Mouse (Mus musculus): ENCODE measurements around the gene Fcnb.

The Fcnb gene

DNA sequence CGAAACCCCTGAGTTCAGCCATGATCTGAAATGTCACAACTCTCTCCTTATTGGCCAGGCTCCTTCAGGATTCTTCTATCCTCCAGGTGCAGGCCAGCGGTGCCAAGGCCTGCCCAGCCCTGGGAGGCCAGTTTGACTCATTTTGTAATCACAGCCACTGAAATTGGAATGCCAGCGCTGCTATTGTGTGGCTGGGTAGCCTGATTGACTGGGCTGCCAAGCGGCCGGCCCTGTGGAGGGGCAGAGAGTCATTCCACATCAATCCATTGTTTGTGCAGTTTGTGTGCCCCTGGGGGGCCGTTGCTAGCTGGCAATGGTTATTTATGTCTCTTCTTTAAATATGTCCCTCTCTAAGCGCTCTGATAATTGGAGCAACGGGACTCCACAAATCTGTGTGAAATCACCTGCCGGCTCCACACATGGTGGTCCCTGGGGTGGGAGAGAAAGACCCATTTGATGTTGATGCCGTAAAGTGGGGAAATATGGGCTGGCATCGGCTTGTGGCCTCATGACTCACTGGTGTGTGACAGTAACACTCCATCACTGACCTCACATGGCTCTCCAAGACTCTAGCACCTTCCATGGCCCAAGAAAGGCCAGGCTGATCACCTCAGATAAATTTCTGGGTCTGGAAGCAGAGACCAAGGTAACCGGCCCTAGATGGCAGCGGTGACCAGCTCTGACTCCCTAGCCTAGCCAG, 50.5 kb downstream of the Fcnb start:
- intact Hi-C loops (cut with DNase I) = no loop called here

DNA sequence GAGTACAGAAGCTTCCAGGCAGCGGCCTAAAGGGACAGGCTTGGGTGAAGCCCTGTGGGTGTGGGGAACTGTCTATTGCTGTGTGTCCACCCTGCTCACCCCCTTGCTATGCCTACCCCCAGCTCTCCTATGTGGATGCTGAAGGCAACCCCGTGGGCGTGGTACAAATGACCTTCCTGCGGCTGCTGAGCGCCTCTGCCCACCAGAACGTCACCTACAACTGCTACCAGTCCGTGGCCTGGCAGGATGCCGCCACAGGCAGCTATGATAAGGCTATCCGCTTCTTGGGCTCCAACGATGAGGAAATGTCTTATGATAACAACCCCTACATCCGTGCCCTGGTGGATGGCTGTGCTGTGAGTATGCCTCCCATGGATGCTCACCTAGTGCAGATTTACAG, 52.2 kb downstream of the Fcnb start:
- intact Hi-C loops (cut with DNase I) = no loop called here

DNA sequence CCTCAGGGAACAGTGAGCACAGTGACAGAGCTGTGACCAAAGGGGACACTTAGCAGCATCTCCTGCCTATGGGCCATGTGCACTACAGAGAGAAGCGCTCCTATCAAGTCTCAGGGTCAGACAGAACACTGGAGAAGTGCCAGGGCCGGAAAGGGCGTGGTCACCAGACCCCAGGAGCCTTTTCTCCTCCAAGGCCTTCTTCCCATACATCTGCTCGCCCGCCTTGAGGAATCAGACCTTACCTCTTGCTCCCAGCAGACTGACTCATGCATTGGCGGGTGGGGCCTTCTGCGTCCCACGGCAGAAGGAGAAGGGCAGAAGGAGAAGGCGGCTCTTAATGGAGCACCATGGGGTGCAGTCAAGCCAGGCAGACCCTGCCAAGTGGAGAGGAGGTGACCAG, 52.8 kb downstream of the Fcnb start:
- intact Hi-C loops (cut with DNase I) = no loop called here

Measured in adrenal gland (tissue).